Mouse (Mus musculus): Measurements from ENCODE around the gene Pbld1.

The Pbld1 gene

GRCm38 (mm10) chr10:63059862-63060261 is at the start of gene Pbld1:
Gene Pbld1 (plus strand): TSS chr10:63060162.
- no peak for DNase-seq

GRCm38 (mm10) chr10:63010268-63010667 is 49.7 kb upstream of the Pbld1 start:
- DNase-seq, result no peak

GRCm38 (mm10) chr10:63011556-63011955 is 48.4 kb upstream of the Pbld1 start:
- DNase-seq, result no peak

GRCm38 (mm10) chr10:63013476-63013875 is 46.5 kb upstream of the Pbld1 start:
- DNase-seq, result no peak

- no peak for DNase-seq
Observed at GRCm38 (mm10) chr10:63014168-63014567, 45.8 kb upstream of the Pbld1 start.

GRCm38 (mm10) chr10:63019304-63019703 is 40.7 kb upstream of the Pbld1 start:
- DNase-seq, result no peak

GRCm38 (mm10) chr10:63021702-63022101 is 38.3 kb upstream of the Pbld1 start:
- DNase-seq, result no peak

- DNase-seq, result no peak
Observed at GRCm38 (mm10) chr10:63022541-63023120, 37.3 kb upstream of the Pbld1 start.

GRCm38 (mm10) chr10:63023121-63023748 is 36.7 kb upstream of the Pbld1 start:
- DNase-seq, result peak; percentile 74

- DNase-seq, result peak; percentile 99
Observed at GRCm38 (mm10) chr10:63023749-63024579, 36.0 kb upstream of the Pbld1 start, which contains the start of the genes Hnrnph3 and Pbld2. Gene Hnrnph3 (minus strand): TSS chr10:63024217. Gene Pbld2 (plus strand): TSS chr10:63024315.

GRCm38 (mm10) chr10:63024580-63024910 is 35.4 kb upstream of the Pbld1 start:
- peak; percentile 57 for DNase-seq

GRCm38 (mm10) chr10:63025016-63025415 is 34.9 kb upstream of the Pbld1 start:
- DNase-seq, result no peak

GRCm38 (mm10) chr10:63025491-63026011 is 34.4 kb upstream of the Pbld1 start:
- DNase-seq, result no peak

- DNase-seq, result no peak
Observed at GRCm38 (mm10) chr10:63026156-63026794, 33.7 kb upstream of the Pbld1 start.

GRCm38 (mm10) chr10:63026795-63027160 is 33.2 kb upstream of the Pbld1 start:
- DNase-seq, result no peak

- no peak for DNase-seq
Observed at GRCm38 (mm10) chr10:63027376-63028161, 32.4 kb upstream of the Pbld1 start.

GRCm38 (mm10) chr10:63028396-63028795 is 31.6 kb upstream of the Pbld1 start:
- no peak for DNase-seq

GRCm38 (mm10) chr10:63032267-63032666 is 27.7 kb upstream of the Pbld1 start:
- DNase-seq, result no peak

GRCm38 (mm10) chr10:63032956-63033355 is 27.0 kb upstream of the Pbld1 start:
- DNase-seq, result no peak

- DNase-seq, result no peak
Observed at GRCm38 (mm10) chr10:63038571-63039320, 21.2 kb upstream of the Pbld1 start.

- no peak for DNase-seq
Observed at GRCm38 (mm10) chr10:63039867-63040628, 19.9 kb upstream of the Pbld1 start.

All from right cerebral cortex, postnatal 4 days (tissue).